Mouse (Mus musculus) heart, postnatal 0 days (tissue): ENCODE results near the gene Mex3a. TPM values are rescaled to one million over a fixed set of nuclear protein-coding genes. Genes with fewer than 3 reads are reported as not detected.

Experiments used
- ATAC-seq: fragments of 200-750 bp; cut with Nextera tagmentation; 2 replicates; pipeline ENCODE4 v1.8.0; 2017; ENCODE audit warnings: low read depth, moderate number of reproducible peaks, moderate library complexity; ENCODE audit not compliant: insufficient read depth
- DNase-seq: peaks from one replicate; pipeline ENCODE4 v3.0.0-alpha.2; 2016; ENCODE audit warnings: low spot score
- H3K27ac ChIP-seq: fragments of 300-500 bp; sonication (generic); 2 replicates; pipeline ENCODE4 v1.5.1; 2014; ENCODE audit warnings: low read depth, mild to moderate bottlenecking
- H3K27me3 ChIP-seq: fragments of 300-500 bp; sonication (generic); 2 replicates; pipeline ENCODE4 v1.6.1; 2014; ENCODE audit warnings: low read length, mixed read lengths; ENCODE audit not compliant: control insufficient read depth, insufficient read depth
- H3K36me3 ChIP-seq: fragments of 300-500 bp; sonication (generic); replicated peaks from 2 replicates; pipeline ENCODE4 v1.6.1; 2014; ENCODE audit warnings: low read length, mixed read lengths; ENCODE audit not compliant: control insufficient read depth, insufficient read depth
- H3K4me1 ChIP-seq: fragments of 300-500 bp; sonication (generic); 2 replicates; pipeline ENCODE4 v1.6.1; 2014; ENCODE audit warnings: antibody characterized with exemption; ENCODE audit not compliant: control insufficient read depth, insufficient read depth
- H3K4me2 ChIP-seq: fragments of 300-500 bp; sonication (generic); 2 replicates; pipeline ENCODE4 v1.6.1; 2014; ENCODE audit warnings: low read depth, mild to moderate bottlenecking, low read length, moderate library complexity
- H3K4me3 ChIP-seq: fragments of 300-500 bp; sonication (generic); 2 replicates; pipeline ENCODE4 v1.5.1; 2014; ENCODE audit warnings: low read depth, low read length
- H3K9ac ChIP-seq: fragments of 300-500 bp; sonication (generic); replicated peaks from 2 replicates; pipeline ENCODE4 v1.6.1; 2014; ENCODE audit warnings: low read depth, low read length, mixed read lengths
- H3K9me3 ChIP-seq: fragments of 300-500 bp; sonication (generic); replicated peaks from 2 replicates; pipeline ENCODE4 v1.6.1; 2016; ENCODE audit warnings: low read length; ENCODE audit not compliant: control insufficient read depth
- CTCF ChIP-seq: IDR thresholded peaks from 2 replicates; pipeline ENCODE4 v1.5.1; 2016; ENCODE audit warnings: antibody characterized with exemption, control low read depth, low read depth
- EP300 ChIP-seq: IDR thresholded peaks from 2 replicates; pipeline ENCODE4 v1.6.1; 2016; ENCODE audit warnings: antibody characterized with exemption, low read depth
- WGBS: fragments of 180-500 bp; shearing (Covaris S2); extraction: QIAGEN DNeasy Blood & Tissue Kit; methylation state at CpG from one replicate; pipeline ENCODE4 v1.1.7; 2014; 5-methylcytosine and 5-hydroxymethylcytosine counted together
- polyA plus RNA-seq: library from polyadenylated mRNA; unstranded; fragments of >200 nt; fragmentation: Nextera tagmentation; extraction: Ambion mirVana; gene quantifications from 2 replicates; pipeline ENCODE4 v1.2.1, GENCODE M21; 2015
- total RNA-seq: library from RNA; depleted of rRNA; stranded (reverse); fragments of >200 nt; gene quantifications from 2 replicates; pipeline ENCODE4 v1.2.3, GENCODE M21; 2014; ENCODE audit warnings: low replicate concordance

The Mex3a gene
- total and polyA plus RNA-seq, 2 experiments from 2014 or later, result 2.7 to 6.0 TPM

DNA sequence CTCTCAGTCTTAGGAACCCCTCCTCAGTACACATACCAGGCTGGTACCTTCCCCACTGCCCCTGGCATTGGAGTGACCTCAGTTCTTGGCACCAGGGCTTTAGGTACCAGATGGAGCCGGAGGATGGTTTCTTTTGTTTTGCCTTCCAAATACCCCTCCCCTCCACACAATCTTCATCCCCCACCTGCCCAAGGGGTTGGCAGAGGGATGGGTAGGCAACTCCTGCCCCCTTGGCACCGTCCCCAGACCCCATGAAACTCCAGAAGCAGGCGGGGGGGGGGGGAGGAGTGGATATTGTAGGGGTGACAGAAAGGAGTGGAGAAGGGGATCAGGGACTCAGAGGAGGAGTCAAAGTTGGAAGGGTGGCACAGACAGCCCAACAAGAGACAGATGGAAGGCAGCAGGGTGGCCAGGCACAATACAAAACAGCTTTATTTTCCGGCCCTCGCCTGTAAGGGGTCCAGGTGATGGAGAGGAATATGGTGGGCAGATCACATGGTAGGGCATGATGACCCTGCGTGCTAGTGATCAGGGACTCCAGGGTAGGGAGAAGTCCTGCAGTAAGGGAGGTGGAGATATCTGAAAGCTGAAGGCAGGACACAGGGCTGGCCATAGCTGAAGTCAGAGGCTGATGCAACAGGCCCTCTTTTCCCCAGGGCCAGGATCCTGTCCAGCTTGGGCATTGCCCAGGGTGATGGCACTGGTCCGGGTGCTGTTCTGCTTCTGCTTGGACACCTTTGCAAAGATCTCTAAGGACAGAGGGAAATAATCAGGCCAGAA is 9.6 kb downstream of the Mex3a start:
- no peak overlapping the region for H3K9ac ChIP-seq
- TF ChIP-seq CTCF (no peak), EP300 (no peak)

DNA sequence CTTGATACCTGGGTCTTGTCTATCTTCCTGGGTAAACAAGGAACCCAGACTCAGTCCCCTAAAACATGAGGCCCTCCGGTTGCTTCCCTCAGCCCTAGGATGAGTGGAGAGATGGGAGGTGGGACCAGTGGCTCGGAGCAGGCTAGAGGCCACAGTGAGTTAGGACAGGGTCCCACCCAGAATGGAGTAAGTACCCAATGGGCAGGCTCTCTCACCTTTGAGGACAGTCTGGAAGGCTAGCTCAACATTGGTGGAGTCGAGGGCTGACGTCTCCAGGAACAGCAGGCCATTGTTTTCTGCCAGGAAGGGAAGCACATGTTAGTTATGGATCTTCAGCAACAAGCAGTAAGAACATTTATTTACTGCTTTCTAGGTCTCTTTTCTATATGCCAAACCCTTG is 10.3 kb downstream of the Mex3a start:
- TF ChIP-seq EP300, result no peak
- no peak for TF ChIP-seq CTCF
- Histone ChIP-seq H3K4me1 (peaks cover 11% of the 10 kb centered on the region; the same call in 1 of the 2 replicates), H3K27ac (no peak overlapping the region), H3K9ac (no peak overlapping the region), H3K4me3 (no peak overlapping the region), H3K36me3 (0 out of 2 replicates have a peak, but pooled peaks cover 3% of the 10 kb centered on the region), H3K4me2 (no peak overlapping the region), H3K27me3 (no peaks in the 10 kb centered on the region), H3K9me3 (no peaks in the 10 kb centered on the region)
- WGBS, result 66% methylated on average over 4 of the region's 4 CpGs
- DNase-seq, result no peak
- no peak for ATAC-seq

More for the DNA sequence above, 9.6 kb downstream of the Mex3a start:
- DNase-seq (no peak), ATAC-seq (no peak)
- H3K9me3 ChIP-seq, result no peaks in the 10 kb centered on the region
- H3K27ac ChIP-seq, result no peak overlapping the region
- H3K4me1 ChIP-seq, result peaks cover 14% of the 10 kb centered on the region; the same call in 1 of the 2 replicates
- WGBS, result 69% methylated on average over 6 of the region's 7 CpGs
- H3K4me3 ChIP-seq, result no peak overlapping the region
- H3K27me3 ChIP-seq, result no peaks in the 10 kb centered on the region
- H3K36me3 ChIP-seq, result 0 out of 2 replicates have a peak, but pooled peaks cover 3% of the 10 kb centered on the region
- no peak overlapping the region for H3K4me2 ChIP-seq

DNA sequence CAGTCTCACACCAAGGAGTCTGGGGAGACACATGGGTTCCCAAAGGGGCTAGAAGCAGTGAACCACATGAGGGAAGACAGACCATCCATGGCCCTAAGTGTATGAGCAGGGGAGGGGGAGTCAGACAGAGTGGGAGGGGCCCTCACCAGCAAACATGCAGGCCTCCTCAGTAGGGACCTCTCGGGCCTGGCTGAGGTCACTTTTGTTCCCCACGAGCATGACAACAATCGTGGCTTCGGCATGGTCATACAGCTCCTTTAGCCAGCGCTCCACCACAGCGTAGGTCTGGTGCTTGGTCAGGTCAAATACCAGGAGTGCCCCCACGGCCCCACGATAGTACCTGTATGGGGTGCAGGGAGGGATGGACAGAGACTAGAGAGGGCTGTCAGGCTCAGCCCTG is 11.0 kb downstream of the Mex3a start:
- no peak for DNase-seq
- WGBS, result 80% methylated on average over 8 of the region's 8 CpGs
- no peak overlapping the region for H3K4me3 ChIP-seq
- no peaks in the 10 kb centered on the region for H3K36me3 ChIP-seq
- peaks cover 11% of the 10 kb centered on the region; the same call in 1 of the 2 replicates for H3K4me1 ChIP-seq
- no peak overlapping the region for H3K4me2 ChIP-seq
- H3K9me3 ChIP-seq, result no peaks in the 10 kb centered on the region
- TF ChIP-seq CTCF (no peak), EP300 (no peak)
- no peak overlapping the region for H3K27ac ChIP-seq
- H3K9ac ChIP-seq, result no peak overlapping the region
- no peak for ATAC-seq
- H3K27me3 ChIP-seq, result no peaks in the 10 kb centered on the region

DNA sequence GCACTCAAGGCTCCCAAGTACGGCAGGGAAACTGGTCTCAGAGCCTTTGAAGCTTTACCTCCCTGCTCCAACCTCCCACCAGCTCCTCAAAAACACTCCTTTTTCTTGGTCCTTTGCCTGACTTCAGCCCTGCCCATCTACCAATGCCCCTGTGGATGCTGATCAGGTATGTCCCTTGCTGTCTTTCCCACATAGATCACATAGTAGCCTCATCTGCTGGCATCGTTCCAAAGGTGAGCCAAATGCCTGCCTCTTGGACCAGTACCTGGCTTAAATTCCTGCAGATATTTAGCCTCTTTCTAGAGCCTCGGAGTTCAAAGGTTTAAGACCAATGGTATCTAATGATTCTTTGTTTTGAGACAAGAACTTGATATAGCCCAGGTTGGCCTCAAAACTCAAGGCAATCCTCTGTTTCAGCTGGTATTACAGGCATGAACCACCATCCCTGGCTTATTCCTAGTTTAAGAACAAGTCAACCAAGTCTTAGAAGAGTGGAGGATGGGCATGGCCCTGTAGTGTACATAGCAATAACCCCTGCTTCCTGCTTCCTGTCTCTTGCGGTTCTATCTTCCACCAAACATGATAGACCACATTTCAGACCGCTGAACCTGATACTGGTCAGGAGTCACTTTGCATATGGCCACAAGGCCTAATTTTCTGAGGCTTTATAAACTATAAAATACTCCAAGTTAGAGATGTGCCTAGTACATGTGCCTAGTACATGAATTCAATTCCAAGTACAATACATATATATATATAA is 11.6 kb downstream of the Mex3a start:
- Histone ChIP-seq H3K27ac (no peak overlapping the region), H3K27me3 (no peaks in the 10 kb centered on the region), H3K9ac (no peak overlapping the region), H3K9me3 (no peaks in the 10 kb centered on the region), H3K36me3 (no peaks in the 10 kb centered on the region), H3K4me1 (peaks cover 11% of the 10 kb centered on the region; the same call in 1 of the 2 replicates), H3K4me2 (no peak overlapping the region), H3K4me3 (no peak overlapping the region)
- DNase-seq (no peak), ATAC-seq (no peak)
- 59% methylated on average over 5 of the region's 5 CpGs for WGBS
- TF ChIP-seq EP300 (no peak), CTCF (no peak)

DNA sequence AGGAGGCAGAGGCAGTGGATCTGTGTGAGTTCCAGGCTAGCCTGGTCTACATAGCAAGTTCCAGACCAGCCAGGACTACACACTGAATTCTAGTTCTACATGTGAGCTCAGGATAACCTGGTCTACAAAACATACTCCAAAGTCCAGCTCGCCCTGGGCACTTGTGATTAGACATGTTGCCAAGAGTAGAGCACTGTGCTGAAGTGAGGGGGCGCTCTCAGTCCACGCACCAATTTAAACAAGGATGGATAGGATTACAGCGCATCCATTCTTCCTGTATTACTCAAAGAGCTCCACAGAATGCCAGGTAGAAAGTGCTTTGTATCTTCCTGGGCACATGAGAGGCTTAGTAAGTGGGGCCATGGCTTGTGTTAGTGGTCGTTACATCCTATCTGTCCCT is 12.3 kb downstream of the Mex3a start:
- H3K36me3 ChIP-seq, result no peaks in the 10 kb centered on the region
- no peak overlapping the region for H3K27ac ChIP-seq
- TF ChIP-seq EP300 (no peak), CTCF (peak; percentile 64)
- H3K4me3 ChIP-seq, result no peak overlapping the region
- 33% methylated on average over 5 of the region's 5 CpGs for WGBS
- DNase-seq (no peak), ATAC-seq (no peak)
- no peak overlapping the region for H3K9ac ChIP-seq
- H3K4me2 ChIP-seq, result no peak overlapping the region
- no peaks in the 10 kb centered on the region for H3K9me3 ChIP-seq
- no peaks in the 10 kb centered on the region for H3K27me3 ChIP-seq
- H3K4me1 ChIP-seq, result peaks cover 11% of the 10 kb centered on the region; the same call in 1 of the 2 replicates
